Mouse (Mus musculus) adipose tissue, adult 10 weeks (tissue): Measurements from ENCODE around the gene Gstcd. TPM values are rescaled to one million over a fixed set of nuclear protein-coding genes. Genes with fewer than 3 reads are reported as not detected.

Experiments
- polyA plus RNA-seq: library from polyadenylated mRNA; stranded (reverse); fragments of 350-450 nt; fragmentation: Illumina TruSeq; extraction: RNeasy Lipid Tissue Mini Kit (QIAGEN cat#74804); gene quantifications from one replicate; pipeline ENCODE4 v1.2.3, GENCODE M21; 2014; ENCODE audit warnings: low read depth, low replicate concordance

The Gstcd gene
- polyA plus RNA-seq: 7.4 TPM

GRCm38 (mm10) chr3:133091664-133092273 is at the start of gene Gstcd, which contains the start of gene Ints12:
Gene Gstcd, minus strand, starts transcription at chr3:133092033.
Gene Ints12, plus strand, starts transcription at chr3:133091840.

GRCm38 (mm10) chr3:132949791-132950528 is 141.9 kb downstream of the Gstcd start, which contains the start of gene Npnt:
Gene Npnt, minus strand, starts transcription at chr3:132950291.

Other genes starting within 250 kb of the Gstcd start
- 15.5 TPM for gene Npnt, start 141.7 kb downstream of the Gstcd start, polyA plus RNA-seq
- 12.0 TPM for gene Ints12, start 193 bp downstream of the Gstcd start, polyA plus RNA-seq
- 5.7 TPM for gene Arhgef38, start 142.9 kb upstream of the Gstcd start, polyA plus RNA-seq
- gene Ppa2, start 218.1 kb upstream of the Gstcd start, polyA plus RNA-seq: 60.0 TPM